Mouse (Mus musculus) neutrophil, adult 5-6 weeks (primary cell): ENCODE data around the gene Yipf1. TPM values are rescaled to one million over a fixed set of nuclear protein-coding genes. Genes with fewer than 3 reads are reported as not detected.

Experiments used
- ATAC-seq: fragments of 151-379, 151-347 bp; 2 replicates; pipeline ENCODE4 v1.8.0; 2017; ENCODE audit warnings: mild to moderate bottlenecking, moderate TSS enrichment; ENCODE audit not compliant: insufficient number of reproducible peaks, poor library complexity, low FRiP score, severe bottlenecking; ENCODE audit errors: extremely low read depth
- total RNA-seq: library from RNA; stranded (forward); fragments of 200-1000 nt; gene quantifications from 2 replicates; pipeline ENCODE4 v1.2.3, GENCODE M21; 2017

The Yipf1 gene
- 49.5 and 59.7 TPM in 2 replicates for total RNA-seq

DNA sequence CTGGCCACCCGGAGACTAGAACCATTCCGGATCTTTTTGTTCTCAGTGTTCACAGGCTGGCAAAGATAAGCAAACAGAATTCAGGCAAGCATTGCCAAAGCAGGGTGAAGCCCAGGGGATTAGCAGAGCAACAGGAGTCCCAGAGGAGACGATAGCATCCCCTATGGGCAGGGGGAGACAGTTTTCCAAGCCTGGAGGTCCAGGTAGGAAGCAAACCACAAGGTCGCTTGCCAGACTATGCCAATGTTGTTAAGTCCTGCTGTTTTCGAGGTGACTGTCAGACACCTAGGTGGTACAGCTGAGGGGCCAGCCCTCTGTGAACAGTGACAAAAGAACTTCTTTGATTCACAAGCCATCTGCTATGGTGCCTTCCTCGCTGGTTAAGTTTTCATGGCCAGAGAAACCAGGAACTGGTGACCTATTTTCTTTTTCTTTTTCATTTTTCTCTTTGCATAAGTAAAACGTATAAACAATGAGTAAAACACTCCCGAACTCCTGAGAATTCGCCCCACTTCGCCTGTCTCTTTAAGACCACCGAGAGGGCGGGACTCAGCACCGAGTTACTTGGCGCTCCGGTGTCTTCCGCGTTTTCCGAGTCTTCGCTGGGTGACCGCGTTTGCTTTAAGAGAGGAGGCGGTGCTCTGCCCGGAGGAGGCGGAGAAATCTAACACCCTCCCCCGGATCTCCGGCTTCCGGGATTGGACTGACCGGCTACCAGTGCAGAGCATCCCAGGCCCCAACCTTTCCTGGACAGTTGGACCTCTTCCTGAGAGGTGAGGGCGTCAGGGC, at the start of gene Yipf1:
TSS of gene Yipf1 (plus strand) at position 674 of the 789 bp plus-strand sequence.
- ATAC-seq, result peak; percentile 95

- no peak for ATAC-seq
Observed at GRCm38 (mm10) chr4:107273683-107274082, 40.5 kb upstream of the Yipf1 start.

DNA sequence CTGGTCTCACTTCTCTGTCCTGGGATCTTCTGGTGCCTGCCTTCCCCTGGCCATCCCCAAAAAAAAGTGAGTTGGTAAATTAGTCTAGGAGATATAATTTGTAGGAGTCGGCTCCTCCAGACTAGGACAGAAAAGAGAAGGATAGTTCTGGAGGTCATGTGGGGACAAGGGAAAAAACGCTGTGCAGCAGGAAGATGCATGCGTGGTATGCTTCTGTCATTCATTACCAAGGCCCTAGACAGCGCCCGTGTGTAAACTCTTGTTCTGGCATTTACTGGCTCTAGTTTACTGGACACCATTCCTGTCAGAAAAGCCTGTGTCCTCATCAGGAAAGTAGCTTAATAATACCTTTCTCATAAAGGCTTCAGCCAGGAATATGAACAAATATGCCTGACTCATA, 39.7 kb upstream of the Yipf1 start:
- no peak for ATAC-seq

GRCm38 (mm10) chr4:107278188-107278707, 35.9 kb upstream of the Yipf1 start:
- no peak for ATAC-seq

DNA sequence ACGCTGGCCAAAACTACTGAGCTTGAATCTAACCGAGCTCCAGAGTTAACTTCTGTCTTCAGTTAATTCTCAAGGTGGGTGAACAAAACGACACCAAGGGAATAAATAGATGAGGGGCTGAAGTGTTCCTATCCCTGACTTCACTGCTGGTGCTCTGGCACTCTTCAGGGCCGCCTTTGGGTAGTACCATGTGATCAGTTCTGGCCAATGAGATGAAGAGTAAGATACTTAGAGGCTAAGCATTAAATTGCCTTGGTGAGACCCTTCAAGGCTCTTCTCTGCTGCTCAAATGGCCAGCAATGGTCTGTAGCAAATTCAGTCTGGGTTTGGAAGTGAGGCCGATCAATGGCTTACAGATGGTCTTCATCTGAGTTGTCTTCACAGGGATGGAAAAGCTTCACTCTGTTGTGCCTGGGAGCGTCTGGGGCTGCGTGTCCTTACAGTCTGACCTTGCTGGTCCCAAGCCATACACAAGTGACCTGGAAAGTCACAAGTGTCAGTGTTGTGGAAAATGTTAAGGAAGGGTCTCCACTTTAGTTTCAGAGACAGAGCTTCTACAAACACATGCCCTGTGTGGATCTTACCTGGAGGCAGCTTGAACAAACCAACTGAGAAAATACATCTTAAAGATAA, 33.2 kb upstream of the Yipf1 start:
- no peak for ATAC-seq

GRCm38 (mm10) chr4:107285446-107286200, 28.5 kb upstream of the Yipf1 start:
- ATAC-seq, result peak; percentile 49; the same call in 1 of the 2 replicates

- no peak for ATAC-seq
Observed at GRCm38 (mm10) chr4:107286386-107286785, 27.8 kb upstream of the Yipf1 start.

DNA sequence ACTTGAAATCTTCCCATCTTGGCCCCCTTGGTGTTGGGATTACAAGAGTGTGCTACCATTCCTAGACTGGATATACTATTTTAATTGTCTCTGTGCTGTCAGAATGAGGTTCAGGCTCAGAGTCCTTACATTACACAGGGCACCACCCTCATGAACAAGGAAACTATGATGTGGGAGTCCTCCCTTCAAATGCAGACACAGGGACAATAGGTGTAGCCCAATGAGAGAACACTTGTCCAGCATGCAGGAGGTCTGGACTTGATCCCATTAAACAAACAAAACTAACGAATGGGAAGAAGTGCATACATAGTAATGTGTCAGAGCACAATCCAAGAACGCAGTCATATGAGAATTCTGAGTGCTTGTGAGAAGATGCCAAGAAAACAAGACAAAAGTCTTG, 26.6 kb upstream of the Yipf1 start:
- ATAC-seq, result no peak

DNA sequence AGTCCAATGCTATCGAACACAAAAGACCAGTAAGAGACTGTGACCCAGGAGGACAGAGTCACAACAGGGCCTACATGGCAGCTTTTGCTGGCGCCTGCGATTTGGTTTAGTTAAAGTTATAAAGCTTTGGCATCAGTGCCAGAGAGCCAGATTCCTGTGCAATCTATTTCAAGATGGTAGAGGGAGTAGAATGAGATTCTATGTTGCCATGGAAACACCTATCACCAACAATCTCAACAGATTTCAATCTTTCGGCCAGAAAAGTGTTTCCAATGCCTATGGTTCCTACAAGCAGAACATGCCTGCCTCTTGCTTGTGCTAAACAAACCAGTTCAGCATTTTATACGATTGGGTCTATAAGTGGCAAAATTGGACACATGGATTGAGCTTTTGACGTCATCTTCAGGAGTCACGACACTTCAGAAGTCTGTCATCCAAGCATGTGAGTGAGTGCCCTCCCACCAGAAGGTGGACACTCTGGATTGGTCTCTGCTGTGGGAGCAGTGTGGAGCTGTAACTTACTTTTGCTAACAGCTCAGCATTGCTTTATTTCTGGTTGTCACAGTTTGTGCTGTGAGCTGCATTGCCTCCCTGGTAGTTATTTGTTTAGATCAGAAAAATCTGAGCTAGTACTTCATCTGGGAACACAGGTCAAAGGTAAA, 22.4 kb upstream of the Yipf1 start:
- ATAC-seq, result no peak

DNA sequence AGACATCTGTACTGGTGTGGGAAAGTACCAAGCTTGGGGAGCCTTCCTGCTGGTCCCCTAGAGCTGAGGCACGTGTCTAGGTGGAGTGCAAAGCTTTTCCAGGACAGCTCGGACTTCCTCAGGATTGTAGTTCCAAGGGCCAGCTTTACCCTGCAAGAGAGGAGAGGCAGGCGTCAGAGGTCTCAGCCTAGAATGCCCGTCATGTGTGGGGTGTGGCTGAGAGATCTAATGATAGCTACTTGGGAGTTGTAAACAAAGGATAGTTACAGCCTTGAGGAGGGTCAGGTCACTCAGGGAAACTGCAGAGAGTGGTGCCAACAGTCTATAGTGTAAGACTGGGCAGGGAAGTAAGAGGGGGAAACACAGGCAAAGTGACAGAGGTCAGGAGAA, 21.9 kb upstream of the Yipf1 start:
- ATAC-seq, result no peak

DNA sequence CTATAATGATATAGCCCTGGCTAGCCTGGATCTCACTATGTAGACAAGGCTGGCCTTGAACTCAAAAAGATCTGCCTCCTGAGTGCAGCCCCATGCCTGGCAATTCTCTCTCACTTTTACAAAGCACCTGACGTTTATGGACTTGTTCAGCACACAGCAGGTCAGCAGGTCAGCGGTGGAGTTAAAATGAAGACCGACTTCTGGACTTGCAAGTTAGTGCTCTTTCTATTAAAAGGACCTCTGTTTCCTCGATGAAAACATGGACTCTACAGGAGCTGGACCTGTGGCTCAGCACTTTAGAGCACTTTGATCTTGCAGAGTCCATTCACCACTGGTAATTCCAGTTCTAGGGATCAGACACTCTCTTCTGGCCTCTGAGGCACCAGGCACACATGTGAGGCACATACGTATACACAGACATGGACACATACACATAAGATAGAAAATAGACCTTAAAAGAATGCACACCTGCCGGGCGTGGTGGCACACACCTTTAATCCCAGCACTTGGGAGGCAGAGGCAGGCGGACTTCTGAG, 16.0 kb upstream of the Yipf1 start:
- ATAC-seq, result no peak

DNA sequence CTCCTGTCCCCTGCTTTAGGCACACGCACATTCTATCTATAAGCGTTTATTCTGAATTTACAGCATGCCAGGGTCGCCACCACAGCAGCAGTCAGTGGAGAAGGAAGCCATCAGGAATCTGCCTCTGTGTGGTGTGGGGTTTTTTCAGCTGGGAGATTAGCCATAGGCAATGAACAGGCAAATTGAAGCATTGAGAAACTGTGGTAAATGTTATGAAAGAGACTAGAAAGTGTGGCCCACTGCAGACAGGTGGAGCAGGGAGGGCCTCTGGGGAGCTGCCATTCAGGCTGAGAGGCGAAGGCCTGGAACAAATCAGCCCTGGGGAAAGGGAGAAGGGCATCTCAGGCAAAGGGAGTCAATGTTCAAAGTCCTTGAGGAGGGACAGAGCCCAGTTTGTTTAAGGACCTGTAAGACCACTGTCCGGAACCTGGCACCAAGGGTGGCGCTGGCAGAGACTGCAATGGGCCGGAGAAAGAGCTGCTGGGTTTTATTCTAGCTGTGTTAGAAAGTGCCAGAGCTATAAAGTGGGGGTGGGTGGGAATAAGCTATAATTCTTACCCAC, 14.3 kb upstream of the Yipf1 start:
- no peak for ATAC-seq

DNA sequence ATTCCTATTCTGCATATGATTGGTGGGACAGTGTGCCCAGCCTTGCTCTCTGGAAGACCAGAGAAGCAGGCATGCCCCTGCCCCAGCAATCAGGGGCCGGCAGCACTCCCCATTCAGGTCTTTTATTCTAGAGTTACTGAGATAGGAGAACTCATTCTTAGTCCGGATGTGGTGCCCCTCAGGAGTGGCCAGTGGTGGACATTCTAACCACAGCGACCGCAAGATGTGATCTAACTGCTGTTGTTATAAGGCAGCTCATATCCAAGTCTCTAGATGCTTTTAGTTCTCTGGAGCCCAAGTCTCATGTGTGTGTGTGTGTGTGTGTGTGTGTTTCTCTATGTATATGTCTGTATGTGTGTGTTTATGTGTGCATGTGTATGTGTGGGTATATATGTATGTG, 13.8 kb upstream of the Yipf1 start:
- no peak for ATAC-seq

DNA sequence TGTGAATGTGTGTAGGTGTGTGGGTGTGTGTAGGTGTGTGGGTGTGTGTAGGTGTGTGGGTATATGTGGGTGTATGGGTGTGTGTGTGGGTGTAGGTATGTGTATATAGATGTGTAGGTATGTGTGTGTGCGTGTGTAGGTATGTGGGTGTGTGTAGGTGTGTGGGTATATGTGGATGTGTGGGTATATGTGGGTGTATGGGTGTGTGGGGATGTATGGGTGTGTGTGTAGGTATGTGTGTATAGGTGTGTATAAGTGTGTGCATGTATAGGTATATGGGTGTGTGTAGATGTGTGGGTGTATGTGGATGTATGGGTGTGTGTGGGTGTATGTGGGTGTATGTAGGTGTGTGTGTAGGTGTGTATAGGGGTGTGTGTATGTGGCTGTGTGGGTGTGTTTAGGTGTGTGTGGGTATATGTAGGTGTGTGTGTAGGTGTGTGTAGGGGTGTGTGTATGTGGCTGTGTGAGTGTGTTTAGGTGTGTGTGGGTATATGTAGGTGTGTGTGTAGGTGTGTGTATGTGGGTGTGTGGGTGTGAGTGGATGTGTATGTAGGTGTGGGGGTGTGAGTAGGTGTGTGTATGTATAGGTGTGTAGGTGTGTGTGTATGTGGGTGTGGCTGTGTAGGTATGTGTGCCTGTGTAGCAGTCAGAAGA, 13.1 kb upstream of the Yipf1 start:
- ATAC-seq, result no peak

GRCm38 (mm10) chr4:107302221-107302620, 11.9 kb upstream of the Yipf1 start:
- ATAC-seq, result no peak

DNA sequence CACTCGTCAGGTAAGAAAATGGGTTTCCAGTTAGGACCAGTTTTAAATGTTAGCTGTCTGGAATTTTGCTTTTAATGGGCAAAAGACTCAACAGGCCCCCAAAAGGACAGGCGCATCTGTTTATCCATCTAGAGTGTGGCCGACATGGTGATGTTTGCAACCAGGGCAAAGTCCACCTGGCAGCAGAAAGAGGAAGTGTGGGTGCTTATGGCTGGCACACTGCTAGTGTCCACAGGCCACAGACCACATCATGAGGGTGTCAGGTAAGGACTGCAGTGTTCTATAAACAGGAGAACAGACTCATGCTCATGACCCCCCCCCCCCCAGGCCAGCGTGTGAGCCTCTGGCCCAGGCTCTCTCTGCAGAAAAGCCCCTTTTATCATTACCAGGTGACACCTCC, 11.3 kb upstream of the Yipf1 start:
- no peak for ATAC-seq

DNA sequence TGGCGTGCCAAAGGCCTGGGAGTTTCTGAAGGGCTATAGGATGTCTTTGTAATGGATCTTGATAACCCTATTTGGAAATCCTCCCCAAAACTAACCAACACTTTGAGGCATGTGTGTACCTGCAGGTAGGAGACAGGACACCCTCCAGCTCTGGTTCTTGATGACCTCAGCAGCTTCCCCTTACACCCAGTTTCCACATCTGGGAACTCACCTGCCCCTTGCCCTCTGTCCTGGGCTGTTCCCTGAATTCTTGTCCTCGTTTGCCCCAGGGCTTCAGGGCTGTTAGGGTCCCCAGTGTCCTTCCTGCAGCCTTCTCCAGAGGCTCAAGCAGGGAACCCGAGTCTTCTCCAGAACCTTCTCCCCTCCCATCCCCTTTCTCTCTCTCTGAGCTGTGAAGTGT, 10.6 kb upstream of the Yipf1 start:
- ATAC-seq, result no peak

GRCm38 (mm10) chr4:107306966-107307365, 7.2 kb upstream of the Yipf1 start, which contains the start of gene Dio1:
Gene Dio1, minus strand, starts transcription at chr4:107307169.
- ATAC-seq, result no peak
